Mouse (Mus musculus): Measurements from ENCODE around the gene Teddm2. TPM values are rescaled to one million over a fixed set of nuclear protein-coding genes. Genes with fewer than 3 reads are reported as not detected.

Gene Teddm2
- polyA plus RNA-seq, 1 experiment from 2014 or later, result 0.51 TPM

- no peaks in the 10 kb centered on the region for H3K36me3 ChIP-seq (ENCODE audit: control insufficient read depth, insufficient read depth, low read length)
- DNase-seq (ENCODE audit: low spot score), result no peak
- no peak for ATAC-seq (ENCODE audit: low FRiP score)
- WGBS, result 89% methylated on average over 6 of the region's 6 CpGs
- H3K27me3 ChIP-seq (ENCODE audit: control insufficient read depth, insufficient read depth, low read length), result no peaks in the 10 kb centered on the region
- H3K9me3 ChIP-seq (ENCODE audit: control insufficient read depth, low read length), result no peaks in the 10 kb centered on the region
- no peak overlapping the region for H3K27ac ChIP-seq (ENCODE audit: low read depth, low read length)
- H3K4me1 ChIP-seq (replicated peaks; ENCODE audit: control insufficient read depth, insufficient read depth, low read length), result no peaks in the 10 kb centered on the region
- H3K9ac ChIP-seq (ENCODE audit: low read depth, low read length), result no peak overlapping the region
- H3K4me3 ChIP-seq (ENCODE audit: low read depth, low read length), result no peak overlapping the region
- no peak overlapping the region for H3K4me2 ChIP-seq (replicated peaks; ENCODE audit: low read depth, low read length)
Measured at GRCm38 (mm10) chr1:153924395-153925385, 24.7 kb upstream of the Teddm2 start.

DNA sequence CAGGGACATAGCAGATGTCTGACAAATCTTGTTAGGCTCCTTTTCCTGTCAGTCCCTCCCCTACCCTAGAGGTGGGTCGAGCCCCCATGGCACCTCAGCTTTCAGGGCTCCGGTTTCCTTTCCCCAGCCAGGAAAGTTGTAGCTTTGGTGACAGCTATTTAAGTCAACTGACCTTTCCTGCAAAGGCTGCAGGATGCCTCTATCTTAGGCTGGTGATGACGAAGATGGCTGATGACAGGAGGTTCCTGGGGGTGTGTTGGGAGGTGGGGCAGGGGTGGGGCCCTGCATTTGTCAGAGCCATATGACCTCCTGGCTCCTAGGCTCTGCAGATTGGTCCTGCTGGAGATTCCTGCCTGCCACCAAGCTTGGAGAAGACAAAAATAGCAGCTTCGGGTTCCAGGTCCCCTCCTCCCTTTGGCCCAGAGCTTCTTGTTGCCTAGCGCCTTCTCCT lies 22.6 kb upstream of the Teddm2 start:
- WGBS, result 39% methylated on average over 4 of the region's 5 CpGs
- no peak overlapping the region for H3K4me3 ChIP-seq (ENCODE audit: low read depth, low read length)
- no peak overlapping the region for H3K9ac ChIP-seq (ENCODE audit: low read depth, low read length)
- no peaks in the 10 kb centered on the region for H3K36me3 ChIP-seq (ENCODE audit: control insufficient read depth, insufficient read depth, low read length)
- no peaks in the 10 kb centered on the region for H3K27me3 ChIP-seq (ENCODE audit: control insufficient read depth, insufficient read depth, low read length)
- H3K4me1 ChIP-seq (replicated peaks; ENCODE audit: control insufficient read depth, insufficient read depth, low read length), result no peaks in the 10 kb centered on the region
- no peak for DNase-seq (ENCODE audit: low spot score)
- ATAC-seq (ENCODE audit: low FRiP score), result no peak
- no peak overlapping the region for H3K27ac ChIP-seq (ENCODE audit: low read depth, low read length)
- no peak overlapping the region for H3K4me2 ChIP-seq (replicated peaks; ENCODE audit: low read depth, low read length)
- no peaks in the 10 kb centered on the region for H3K9me3 ChIP-seq (ENCODE audit: control insufficient read depth, low read length)

GRCm38 (mm10) chr1:153921642-153922041 lies 21.6 kb upstream of the Teddm2 start:
- Histone ChIP-seq H3K9me3 (ENCODE audit: control insufficient read depth, low read length) (no peaks in the 10 kb centered on the region), H3K4me2 (replicated peaks; ENCODE audit: low read depth, low read length) (no peak overlapping the region), H3K9ac (ENCODE audit: low read depth, low read length) (no peak overlapping the region), H3K36me3 (ENCODE audit: control insufficient read depth, insufficient read depth, low read length) (no peaks in the 10 kb centered on the region), H3K4me3 (ENCODE audit: low read depth, low read length) (no peak overlapping the region), H3K4me1 (replicated peaks; ENCODE audit: control insufficient read depth, insufficient read depth, low read length) (no peaks in the 10 kb centered on the region), H3K27ac (ENCODE audit: low read depth, low read length) (no peak overlapping the region), H3K27me3 (ENCODE audit: control insufficient read depth, insufficient read depth, low read length) (no peaks in the 10 kb centered on the region)
- DNase-seq (ENCODE audit: low spot score) (no peak), ATAC-seq (ENCODE audit: low FRiP score) (no peak)
- 88% methylated on average over 3 of the region's 3 CpGs for WGBS

DNA sequence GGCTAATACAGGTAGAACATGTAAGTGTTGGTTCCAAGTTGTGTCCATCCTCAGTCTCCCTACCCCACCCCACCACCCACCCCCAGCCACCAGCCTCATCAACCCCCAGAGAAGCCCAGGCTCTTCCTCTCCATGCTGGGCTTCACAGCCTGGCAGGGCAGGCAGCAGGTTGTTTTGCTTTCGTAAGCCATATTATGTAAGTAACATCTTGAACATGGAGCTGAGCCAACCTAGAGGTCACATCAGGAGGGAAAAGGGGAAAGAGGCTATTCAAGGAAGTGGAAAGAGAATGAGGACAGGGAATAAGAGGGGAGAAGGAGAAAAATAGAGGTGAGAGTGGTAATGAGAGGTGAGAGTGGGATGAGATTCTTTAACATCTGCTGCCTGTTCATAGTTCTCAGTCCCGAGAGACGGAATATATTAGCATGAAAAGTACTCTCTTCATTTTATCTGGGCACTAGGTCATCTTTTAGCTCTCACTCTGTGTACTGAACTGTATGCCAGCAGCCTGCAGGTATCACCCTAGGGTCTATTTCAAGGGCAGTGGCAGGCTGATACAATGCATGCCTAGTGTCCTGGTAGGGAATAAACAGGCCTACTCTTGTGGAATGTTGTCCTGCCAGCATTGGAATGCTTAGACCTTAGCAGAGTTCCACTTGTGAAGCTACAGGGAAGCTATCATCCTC lies 18.6 kb upstream of the Teddm2 start:
- ATAC-seq (ENCODE audit: low FRiP score) (no peak), DNase-seq (ENCODE audit: low spot score) (no peak)
- Histone ChIP-seq H3K27ac (ENCODE audit: low read depth, low read length) (no peak overlapping the region), H3K9me3 (ENCODE audit: control insufficient read depth, low read length) (no peaks in the 10 kb centered on the region), H3K27me3 (ENCODE audit: control insufficient read depth, insufficient read depth, low read length) (no peaks in the 10 kb centered on the region), H3K4me2 (replicated peaks; ENCODE audit: low read depth, low read length) (no peak overlapping the region), H3K4me3 (ENCODE audit: low read depth, low read length) (no peak overlapping the region), H3K36me3 (ENCODE audit: control insufficient read depth, insufficient read depth, low read length) (no peaks in the 10 kb centered on the region), H3K4me1 (replicated peaks; ENCODE audit: control insufficient read depth, insufficient read depth, low read length) (no peaks in the 10 kb centered on the region), H3K9ac (ENCODE audit: low read depth, low read length) (no peak overlapping the region)
- 94% methylated on average over 3 of the region's 3 CpGs for WGBS

GRCm38 (mm10) chr1:153913869-153914268 lies 13.8 kb upstream of the Teddm2 start:
- H3K36me3 ChIP-seq (ENCODE audit: control insufficient read depth, insufficient read depth, low read length), result 0 out of 2 replicates have a peak, but pooled peaks cover 1% of the 10 kb centered on the region
- H3K4me2 ChIP-seq (replicated peaks; ENCODE audit: low read depth, low read length), result no peak overlapping the region
- WGBS, result 89% methylated on average over 3 of the region's 3 CpGs
- H3K27me3 ChIP-seq (ENCODE audit: control insufficient read depth, insufficient read depth, low read length), result no peaks in the 10 kb centered on the region
- H3K4me1 ChIP-seq (replicated peaks; ENCODE audit: control insufficient read depth, insufficient read depth, low read length), result no peaks in the 10 kb centered on the region
- no peak for ATAC-seq (ENCODE audit: low FRiP score)
- DNase-seq (ENCODE audit: low spot score), result no peak
- no peak overlapping the region for H3K9ac ChIP-seq (ENCODE audit: low read depth, low read length)
- no peaks in the 10 kb centered on the region for H3K9me3 ChIP-seq (ENCODE audit: control insufficient read depth, low read length)
- no peak overlapping the region for H3K27ac ChIP-seq (ENCODE audit: low read depth, low read length)
- H3K4me3 ChIP-seq (ENCODE audit: low read depth, low read length), result no peak overlapping the region

DNA sequence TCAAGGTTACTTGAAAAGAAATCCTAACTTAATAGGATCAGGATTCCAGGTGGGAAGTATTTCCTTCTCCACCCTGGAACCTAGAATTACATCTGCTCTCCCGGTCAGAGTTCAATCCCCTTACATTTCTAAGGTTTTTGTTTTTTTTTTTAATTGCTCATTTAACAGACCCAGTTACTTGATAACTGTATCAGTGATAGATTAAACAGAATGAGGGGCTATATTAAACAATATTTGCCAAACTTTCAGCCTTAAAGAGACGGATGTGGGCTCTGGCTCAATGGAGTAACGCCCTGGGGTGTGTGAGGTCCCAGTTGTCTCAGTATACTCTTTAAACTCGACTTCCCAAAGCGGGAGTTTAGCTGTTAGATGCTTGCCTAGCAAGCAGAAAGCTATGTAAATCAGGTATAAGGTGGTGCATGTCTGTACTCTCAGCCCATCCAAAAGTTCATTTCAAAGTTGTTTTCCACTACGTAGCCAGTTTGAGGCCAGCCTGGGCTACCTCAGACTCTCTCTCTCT lies 11.3 kb upstream of the Teddm2 start:
- Histone ChIP-seq H3K4me2 (replicated peaks; ENCODE audit: low read depth, low read length) (no peak overlapping the region), H3K27me3 (ENCODE audit: control insufficient read depth, insufficient read depth, low read length) (no peaks in the 10 kb centered on the region), H3K27ac (ENCODE audit: low read depth, low read length) (no peak overlapping the region), H3K9ac (ENCODE audit: low read depth, low read length) (no peak overlapping the region), H3K9me3 (ENCODE audit: control insufficient read depth, low read length) (no peaks in the 10 kb centered on the region), H3K36me3 (ENCODE audit: control insufficient read depth, insufficient read depth, low read length) (peaks cover 9% of the 10 kb centered on the region; the same call in 1 of the 2 replicates), H3K4me1 (replicated peaks; ENCODE audit: control insufficient read depth, insufficient read depth, low read length) (no peaks in the 10 kb centered on the region), H3K4me3 (ENCODE audit: low read depth, low read length) (no peak overlapping the region)
- WGBS, result 91% methylated on average over 6 of the region's 6 CpGs
- DNase-seq (ENCODE audit: low spot score) (no peak), ATAC-seq (ENCODE audit: low FRiP score) (no peak)

- Histone ChIP-seq H3K9ac (ENCODE audit: low read depth, low read length) (no peak overlapping the region), H3K36me3 (ENCODE audit: control insufficient read depth, insufficient read depth, low read length) (peaks cover 13% of the 10 kb centered on the region; the same call in 1 of the 2 replicates), H3K4me1 (replicated peaks; ENCODE audit: control insufficient read depth, insufficient read depth, low read length) (no peaks in the 10 kb centered on the region), H3K4me3 (ENCODE audit: low read depth, low read length) (no peak overlapping the region), H3K27me3 (ENCODE audit: control insufficient read depth, insufficient read depth, low read length) (no peaks in the 10 kb centered on the region), H3K27ac (ENCODE audit: low read depth, low read length) (no peak overlapping the region), H3K4me2 (replicated peaks; ENCODE audit: low read depth, low read length) (no peak overlapping the region), H3K9me3 (ENCODE audit: control insufficient read depth, low read length) (no peaks in the 10 kb centered on the region)
- WGBS, result 94% methylated on average over 5 of the region's 5 CpGs
- ATAC-seq (ENCODE audit: low FRiP score) (no peak), DNase-seq (ENCODE audit: low spot score) (no peak)
Measured at GRCm38 (mm10) chr1:153910423-153910822, 10.4 kb upstream of the Teddm2 start.

GRCm38 (mm10) chr1:153909963-153910291 lies 9.9 kb upstream of the Teddm2 start:
- Histone ChIP-seq H3K4me1 (replicated peaks; ENCODE audit: control insufficient read depth, insufficient read depth, low read length) (no peaks in the 10 kb centered on the region), H3K4me3 (ENCODE audit: low read depth, low read length) (no peak overlapping the region), H3K4me2 (replicated peaks; ENCODE audit: low read depth, low read length) (no peak overlapping the region), H3K27ac (ENCODE audit: low read depth, low read length) (no peak overlapping the region), H3K9ac (ENCODE audit: low read depth, low read length) (no peak overlapping the region), H3K36me3 (ENCODE audit: control insufficient read depth, insufficient read depth, low read length) (peaks cover 15% of the 10 kb centered on the region; the same call in 1 of the 2 replicates), H3K9me3 (ENCODE audit: control insufficient read depth, low read length) (no peaks in the 10 kb centered on the region), H3K27me3 (ENCODE audit: control insufficient read depth, insufficient read depth, low read length) (no peaks in the 10 kb centered on the region)
- DNase-seq (ENCODE audit: low spot score) (no peak), ATAC-seq (ENCODE audit: low FRiP score) (no peak)
- WGBS, result 96% methylated on average over 9 of the region's 9 CpGs
